Mouse (Mus musculus): ENCODE data around the gene Slc25a17.
A peak's percentile ranks its signal among the peaks of the same experiment; 100 is the strongest.

- TF ChIP-seq MAFK (IDR thresholded peaks at IDR 0.05; ENCODE audit: insufficient read depth, low read depth, low read length), result no peak
- peak; percentile 14; the same call in 1 of the 2 replicates for TF ChIP-seq ZC3H11A (IDR thresholded peaks at IDR 0.05; ENCODE audit: borderline replicate concordance, low read depth, low read length)
These were observed 38.7 kb upstream of the Slc25a17 start for GRCm38 (mm10) chr15:81399297-81399637.

All from ES-E14 (cell line).